Mouse (Mus musculus): ENCODE results near the gene Actr3b. TPM values are rescaled to one million over a fixed set of nuclear protein-coding genes. Genes with fewer than 3 reads are reported as not detected.

Actr3b gene
- 153 and 176 TPM in 2 replicates for polyA plus RNA-seq (2021; fragmentation: Nextera tagmentation)
- long read RNA-seq, experiment 1, transcript Actr3b-202 (11 exons, 2,031 nt), result minor isoform, 94 of 373 reads
- long read RNA-seq, experiment 1, transcript Actr3b-201 (12 exons, 1,712 nt), result major isoform, 208 of 373 reads
- long read RNA-seq, experiment 1, partial matches to known transcripts, result 28 of 373 reads
- long read RNA-seq, experiment 1, other reads (novel, unspliced or antisense), result 43 of 373 reads
- long read RNA-seq, experiment 2, transcript Actr3b-202 (11 exons, 2,031 nt), result minor isoform, 275 of 1,072 reads
- long read RNA-seq, experiment 2, transcript Actr3b-201 (12 exons, 1,712 nt), result major isoform, 648 of 1,072 reads
- long read RNA-seq, experiment 2, partial matches to known transcripts, result 19 of 1,072 reads
- long read RNA-seq, experiment 2, other reads (novel, unspliced or antisense), result 130 of 1,072 reads

GRCm38 (mm10) chr5:25759460-25760409 is at the start of gene Actr3b:
Gene Actr3b (plus strand): TSS chr5:25759997.

Other genes with a start within 250 kb of the Actr3b start
- not detected in 2 replicates for gene Cct8l1, start 243.9 kb upstream of the Actr3b start, polyA plus RNA-seq (2021; fragmentation: Nextera tagmentation)
- 4.0 and 5.2 TPM in 2 replicates for gene Xrcc2, start 54.2 kb upstream of the Actr3b start, polyA plus RNA-seq (2021; fragmentation: Nextera tagmentation)
- not detected in 2 replicates for gene Gm21663, start 182.4 kb downstream of the Actr3b start, polyA plus RNA-seq (2021; fragmentation: Nextera tagmentation)
- gene Gm21671, start 194.4 kb downstream of the Actr3b start, polyA plus RNA-seq (2021; fragmentation: Nextera tagmentation), result 0.06 and 0.14 TPM in 2 replicates
- gene Gm21680, start 212.7 kb downstream of the Actr3b start, polyA plus RNA-seq (2021; fragmentation: Nextera tagmentation), result 0.10 TPM in 1 of 2 replicates, not detected in the other
- gene Gm21698, start 228.7 kb downstream of the Actr3b start, polyA plus RNA-seq (2021; fragmentation: Nextera tagmentation), result 0.08 and 0.09 TPM in 2 replicates
- gene Gm1979, start 244.8 kb downstream of the Actr3b start, polyA plus RNA-seq (2021; fragmentation: Nextera tagmentation), result 0.09 TPM in 2 replicates

All from layer of hippocampus, adult 6 months (tissue).